Mouse (Mus musculus) hindbrain, embryonic 13.5 days (tissue): Measurements from ENCODE around the gene Galnt10. TPM values are rescaled to one million over a fixed set of nuclear protein-coding genes. Genes with fewer than 3 reads are reported as not detected.
A peak's percentile ranks its signal among the peaks of the same experiment; 100 is the strongest.

Experiments used
- ATAC-seq: fragments of 200-750 bp; cut with Nextera tagmentation; 2 replicates; pipeline ENCODE4 v1.8.0; 2017; ENCODE audit warnings: moderate TSS enrichment; ENCODE audit not compliant: low FRiP score
- H3K27ac ChIP-seq: fragments of 300-500 bp; sonication (generic); 2 replicates; pipeline ENCODE4 v1.5.1; 2015; ENCODE audit warnings: inconsistent platforms, mild to moderate bottlenecking, moderate library complexity
- H3K27me3 ChIP-seq: fragments of 300-500 bp; sonication (generic); 2 replicates; pipeline ENCODE4 v1.6.1; 2015; ENCODE audit warnings: mild to moderate bottlenecking, inconsistent platforms
- H3K36me3 ChIP-seq: fragments of 300-500 bp; sonication (generic); 2 replicates; pipeline ENCODE4 v1.6.1; 2015; ENCODE audit warnings: mild to moderate bottlenecking, inconsistent platforms
- H3K4me1 ChIP-seq: fragments of 300-500 bp; sonication (generic); replicated peaks from 2 replicates; pipeline ENCODE4 v1.6.1; 2015; ENCODE audit warnings: inconsistent platforms
- H3K4me2 ChIP-seq: fragments of 300-500 bp; sonication (generic); 2 replicates; pipeline ENCODE4 v1.6.1; 2015; ENCODE audit warnings: inconsistent platforms, mild to moderate bottlenecking, moderate library complexity
- H3K4me3 ChIP-seq: fragments of 300-500 bp; sonication (generic); 2 replicates; pipeline ENCODE4 v1.5.1; 2015; ENCODE audit warnings: mild to moderate bottlenecking, inconsistent platforms
- H3K9ac ChIP-seq: fragments of 300-500 bp; sonication (generic); 2 replicates; pipeline ENCODE4 v1.6.1; 2015; ENCODE audit warnings: mild to moderate bottlenecking, inconsistent platforms
- H3K9me3 ChIP-seq: fragments of 300-500 bp; sonication (generic); 2 replicates; pipeline ENCODE4 v1.6.1; 2016; ENCODE audit warnings: inconsistent platforms
- WGBS: fragments of 180-500 bp; shearing (Covaris S2); methylation state at CpG from one replicate; pipeline ENCODE4 v1.1.7; 2015; 5-methylcytosine and 5-hydroxymethylcytosine counted together
- polyA plus RNA-seq: library from polyadenylated mRNA; unstranded; fragments of >200 nt; fragmentation: Nextera tagmentation; extraction: Ambion mirVana; gene quantifications from 2 replicates; pipeline ENCODE4 v1.2.1, GENCODE M21; 2015

Galnt10 gene
- polyA plus RNA-seq, 1 experiment from 2014 or later: 12.1 TPM

- Histone ChIP-seq H3K4me2 (peak overlapping the region; percentile 43), H3K27ac (peak overlapping the region; percentile 73), H3K9me3 (no peaks in the 10 kb centered on the region), H3K9ac (peak overlapping the region; percentile 36; the same call in 1 of the 2 replicates), H3K27me3 (peaks cover 27% of the 10 kb centered on the region; the same call in 1 of the 2 replicates), H3K4me1 (peaks cover 44% of the 10 kb centered on the region), H3K36me3 (no peaks in the 10 kb centered on the region), H3K4me3 (no peak overlapping the region)
- ATAC-seq: 0 out of 2 replicates have a peak, but pooled peaks have one; percentile 29
- 23% methylated on average over 17 of the region's 17 CpGs for WGBS
These were observed 51.0 kb downstream of the Galnt10 start for GRCm38 (mm10) chr11:57696207-57696676.

GRCm38 (mm10) chr11:57696807-57697251 lies 51.6 kb downstream of the Galnt10 start:
- 11% methylated on average over 5 of the region's 5 CpGs for WGBS
- no peak overlapping the region for H3K9ac ChIP-seq
- no peaks in the 10 kb centered on the region for H3K36me3 ChIP-seq

GRCm38 (mm10) chr11:57700114-57700513 lies 54.9 kb downstream of the Galnt10 start:
- WGBS: 96% methylated on average over 7 of the region's 7 CpGs

More at GRCm38 (mm10) chr11:57696807-57697251, 51.6 kb downstream of the Galnt10 start:
- peak overlapping the region; percentile 43 for H3K4me2 ChIP-seq
- peak; percentile 59 for ATAC-seq
- no peak overlapping the region for H3K4me3 ChIP-seq
- peaks cover 25% of the 10 kb centered on the region; the same call in 1 of the 2 replicates for H3K27me3 ChIP-seq
- H3K9me3 ChIP-seq: no peaks in the 10 kb centered on the region
- H3K27ac ChIP-seq: peak overlapping the region; percentile 73
- peaks cover 44% of the 10 kb centered on the region for H3K4me1 ChIP-seq

GRCm38 (mm10) chr11:57701193-57701925 lies 56.1 kb downstream of the Galnt10 start:
- ATAC-seq: peak; percentile 47
- H3K36me3 ChIP-seq: peaks cover 4% of the 10 kb centered on the region; the same call in 1 of the 2 replicates
- no peaks in the 10 kb centered on the region for H3K9me3 ChIP-seq
- 72% methylated on average over 11 of the region's 11 CpGs for WGBS
- H3K9ac ChIP-seq: no peak overlapping the region
- peaks cover 26% of the 10 kb centered on the region for H3K4me1 ChIP-seq
- H3K4me2 ChIP-seq: no peak overlapping the region
- H3K27ac ChIP-seq: peak overlapping the region; percentile 55; the same call in 1 of the 2 replicates
- H3K4me3 ChIP-seq: no peak overlapping the region
- H3K27me3 ChIP-seq: peaks cover 10% of the 10 kb centered on the region; the same call in 1 of the 2 replicates

More at GRCm38 (mm10) chr11:57700114-57700513, 54.9 kb downstream of the Galnt10 start:
- Histone ChIP-seq H3K36me3 (peaks cover under 1% of the 10 kb centered on the region; the same call in 1 of the 2 replicates), H3K27ac (no peak overlapping the region), H3K4me2 (no peak overlapping the region), H3K4me3 (no peak overlapping the region), H3K9ac (no peak overlapping the region), H3K4me1 (peaks cover 32% of the 10 kb centered on the region), H3K9me3 (no peaks in the 10 kb centered on the region), H3K27me3 (peaks cover 13% of the 10 kb centered on the region; the same call in 1 of the 2 replicates)
- ATAC-seq: no peak

- Histone ChIP-seq H3K36me3 (peaks cover 4% of the 10 kb centered on the region; the same call in 1 of the 2 replicates), H3K4me3 (no peak overlapping the region), H3K4me1 (peaks cover 20% of the 10 kb centered on the region), H3K9ac (no peak overlapping the region), H3K27ac (peak overlapping the region; percentile 55; the same call in 1 of the 2 replicates), H3K4me2 (no peak overlapping the region), H3K27me3 (peaks cover 10% of the 10 kb centered on the region; the same call in 1 of the 2 replicates), H3K9me3 (peaks cover under 1% of the 10 kb centered on the region)
- no peak for ATAC-seq
- 45% methylated on average over 5 of the region's 5 CpGs for WGBS
These were observed 56.7 kb downstream of the Galnt10 start for GRCm38 (mm10) chr11:57701956-57702355.

- Histone ChIP-seq H3K9ac (no peak overlapping the region), H3K36me3 (peaks cover 4% of the 10 kb centered on the region; the same call in 1 of the 2 replicates), H3K4me3 (no peak overlapping the region), H3K9me3 (peaks cover 4% of the 10 kb centered on the region), H3K27me3 (peaks cover 7% of the 10 kb centered on the region; the same call in 1 of the 2 replicates), H3K4me1 (peaks cover 8% of the 10 kb centered on the region), H3K4me2 (no peak overlapping the region), H3K27ac (no peak overlapping the region)
- 95% methylated on average over 1 of the region's 1 CpGs for WGBS
- ATAC-seq: no peak
These were observed 61.4 kb downstream of the Galnt10 start for GRCm38 (mm10) chr11:57706620-57707019.

GRCm38 (mm10) chr11:57707114-57707798 lies 62.0 kb downstream of the Galnt10 start:
- peaks cover 7% of the 10 kb centered on the region; the same call in 1 of the 2 replicates for H3K27me3 ChIP-seq
- no peak overlapping the region for H3K4me2 ChIP-seq
- H3K4me3 ChIP-seq: no peak overlapping the region
- H3K9me3 ChIP-seq: peaks cover 4% of the 10 kb centered on the region
- no peak for ATAC-seq
- no peak overlapping the region for H3K27ac ChIP-seq
- 90% methylated on average over 5 of the region's 5 CpGs for WGBS
- no peak overlapping the region for H3K9ac ChIP-seq
- peaks cover 2% of the 10 kb centered on the region; the same call in 1 of the 2 replicates for H3K4me1 ChIP-seq
- H3K36me3 ChIP-seq: peaks cover 4% of the 10 kb centered on the region; the same call in 1 of the 2 replicates

- no peaks in the 10 kb centered on the region for H3K4me1 ChIP-seq
- H3K9ac ChIP-seq: no peak overlapping the region
- ATAC-seq: no peak
- no peak overlapping the region for H3K4me3 ChIP-seq
- H3K9me3 ChIP-seq: peaks cover 4% of the 10 kb centered on the region
- WGBS: 72% methylated on average over 22 of the region's 22 CpGs
- H3K36me3 ChIP-seq: peaks cover 4% of the 10 kb centered on the region; the same call in 1 of the 2 replicates
- H3K27ac ChIP-seq: 0 out of 2 replicates have a peak overlapping the region, but pooled peaks have one; percentile 46
- H3K4me2 ChIP-seq: no peak overlapping the region
- H3K27me3 ChIP-seq: peaks cover 7% of the 10 kb centered on the region; the same call in 1 of the 2 replicates
These were observed 63.2 kb downstream of the Galnt10 start for GRCm38 (mm10) chr11:57708174-57709154.

- no peak overlapping the region for H3K4me3 ChIP-seq
- no peaks in the 10 kb centered on the region for H3K4me1 ChIP-seq
- no peaks in the 10 kb centered on the region for H3K36me3 ChIP-seq
- no peak overlapping the region for H3K4me2 ChIP-seq
- no peak overlapping the region for H3K27ac ChIP-seq
- no peak for ATAC-seq
- 92% methylated on average over 6 of the region's 6 CpGs for WGBS
- peaks cover 4% of the 10 kb centered on the region; the same call in 1 of the 2 replicates for H3K27me3 ChIP-seq
- no peaks in the 10 kb centered on the region for H3K9me3 ChIP-seq
- H3K9ac ChIP-seq: no peak overlapping the region
These were observed 68.7 kb downstream of the Galnt10 start for GRCm38 (mm10) chr11:57713960-57714359.

GRCm38 (mm10) chr11:57716721-57717120 lies 71.5 kb downstream of the Galnt10 start:
- H3K4me2 ChIP-seq: no peak overlapping the region
- no peak for ATAC-seq
- no peak overlapping the region for H3K27ac ChIP-seq
- no peak overlapping the region for H3K9ac ChIP-seq
- no peak overlapping the region for H3K4me3 ChIP-seq
- peaks cover 9% of the 10 kb centered on the region for H3K4me1 ChIP-seq
- WGBS: 63% methylated on average over 3 of the region's 3 CpGs
- H3K27me3 ChIP-seq: no peaks in the 10 kb centered on the region
- no peaks in the 10 kb centered on the region for H3K36me3 ChIP-seq
- no peaks in the 10 kb centered on the region for H3K9me3 ChIP-seq

- WGBS: 71% methylated on average over 3 of the region's 3 CpGs
- Histone ChIP-seq H3K4me2 (no peak overlapping the region), H3K9me3 (no peaks in the 10 kb centered on the region), H3K27ac (no peak overlapping the region), H3K4me3 (no peak overlapping the region), H3K4me1 (peaks cover 13% of the 10 kb centered on the region), H3K9ac (no peak overlapping the region), H3K36me3 (no peaks in the 10 kb centered on the region), H3K27me3 (no peaks in the 10 kb centered on the region)
- ATAC-seq: no peak
These were observed 72.2 kb downstream of the Galnt10 start for GRCm38 (mm10) chr11:57717432-57717831.
